Mouse (Mus musculus) left cerebral cortex, adult 11 months (tissue): ENCODE measurements around the gene Lmod1.
A peak's percentile ranks its signal among the peaks of the same experiment; 100 is the strongest.
"Not testable (repeated sequence)": the region's sequence is repeated elsewhere in the genome, so short reads cannot be mapped to it uniquely, and the experiment has no call there.

Source experiments
- DNase-seq: peaks from one replicate; pipeline ENCODE4 v3.0.0; 2022; ENCODE audit warnings: low spot score

The Lmod1 gene

GRCm38 (mm10) chr1:135362115-135362514 lies 37.5 kb downstream of the Lmod1 start:
- DNase-seq: no peak

- no peak for DNase-seq
These were observed 38.8 kb downstream of the Lmod1 start for GRCm38 (mm10) chr1:135363446-135363845.

- no peak for DNase-seq
These were observed 41.8 kb downstream of the Lmod1 start for GRCm38 (mm10) chr1:135366380-135366779.

DNA sequence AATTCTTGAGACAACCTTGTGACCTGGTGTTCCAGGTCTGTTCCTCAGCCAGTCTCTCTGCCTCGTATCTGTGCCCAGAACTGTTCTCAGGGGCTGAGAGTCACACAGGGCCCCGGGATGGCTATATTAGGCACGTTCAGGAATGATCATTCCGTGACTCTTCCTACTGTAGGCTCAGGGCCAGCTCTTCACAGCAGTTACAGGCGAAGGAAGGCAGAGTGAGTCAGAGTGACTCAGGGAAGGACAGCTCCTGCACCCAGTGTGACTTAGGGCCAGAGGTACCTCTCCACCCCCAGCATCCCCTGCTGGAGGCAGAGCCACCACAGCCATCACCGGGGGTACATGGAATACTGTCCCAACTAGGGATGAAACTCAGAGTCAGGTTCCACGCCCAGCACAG lies 42.4 kb downstream of the Lmod1 start:
- DNase-seq: no peak

DNA sequence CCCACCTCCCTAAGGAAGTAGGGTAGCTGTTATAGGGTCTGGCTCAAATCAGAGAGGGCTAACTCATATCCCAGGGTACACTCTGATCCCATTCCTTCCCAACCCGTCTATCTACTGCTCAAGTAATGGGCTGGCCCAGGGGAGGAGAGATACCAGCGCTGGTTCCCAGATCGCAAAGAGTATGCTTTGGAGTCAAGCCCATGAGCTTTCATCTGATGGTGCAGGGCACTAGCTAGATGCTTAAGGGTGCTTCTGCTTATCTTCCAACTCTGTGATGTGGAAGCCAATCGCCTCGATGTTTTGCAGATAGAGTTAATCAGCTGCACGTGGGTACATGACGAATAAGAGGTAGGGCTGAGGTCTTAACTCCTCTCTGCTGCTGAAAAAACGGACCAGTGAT lies 43.0 kb downstream of the Lmod1 start:
- DNase-seq: no peak

DNA sequence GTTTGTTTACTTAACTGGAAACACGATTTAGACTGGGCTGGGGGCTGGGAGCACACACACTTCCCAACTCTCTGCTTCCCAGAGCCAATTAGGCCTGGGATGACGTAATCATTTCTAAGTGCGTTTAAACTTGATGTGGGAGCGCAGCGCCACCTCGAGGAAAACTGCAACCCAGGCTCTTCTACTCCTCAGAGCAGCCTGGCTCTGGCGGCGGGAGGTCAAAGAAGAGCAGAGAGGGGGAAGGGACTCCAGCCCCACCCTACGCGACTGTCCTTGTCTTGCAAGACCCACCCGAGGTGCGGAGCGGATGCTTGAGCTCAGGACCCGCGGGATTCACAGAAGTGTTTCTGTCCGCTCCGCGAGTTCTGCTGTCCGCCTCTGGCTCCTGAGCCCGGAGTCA lies 43.6 kb downstream of the Lmod1 start:
- peak; percentile 86 for DNase-seq

GRCm38 (mm10) chr1:135368982-135369381 lies 44.4 kb downstream of the Lmod1 start:
- no peak for DNase-seq

- DNase-seq: no peak
These were observed 44.8 kb downstream of the Lmod1 start for GRCm38 (mm10) chr1:135369415-135369814.

GRCm38 (mm10) chr1:135373171-135373677 lies 48.6 kb downstream of the Lmod1 start:
- DNase-seq: no peak

- DNase-seq: no peak
These were observed 49.7 kb downstream of the Lmod1 start for GRCm38 (mm10) chr1:135374175-135374867.

DNA sequence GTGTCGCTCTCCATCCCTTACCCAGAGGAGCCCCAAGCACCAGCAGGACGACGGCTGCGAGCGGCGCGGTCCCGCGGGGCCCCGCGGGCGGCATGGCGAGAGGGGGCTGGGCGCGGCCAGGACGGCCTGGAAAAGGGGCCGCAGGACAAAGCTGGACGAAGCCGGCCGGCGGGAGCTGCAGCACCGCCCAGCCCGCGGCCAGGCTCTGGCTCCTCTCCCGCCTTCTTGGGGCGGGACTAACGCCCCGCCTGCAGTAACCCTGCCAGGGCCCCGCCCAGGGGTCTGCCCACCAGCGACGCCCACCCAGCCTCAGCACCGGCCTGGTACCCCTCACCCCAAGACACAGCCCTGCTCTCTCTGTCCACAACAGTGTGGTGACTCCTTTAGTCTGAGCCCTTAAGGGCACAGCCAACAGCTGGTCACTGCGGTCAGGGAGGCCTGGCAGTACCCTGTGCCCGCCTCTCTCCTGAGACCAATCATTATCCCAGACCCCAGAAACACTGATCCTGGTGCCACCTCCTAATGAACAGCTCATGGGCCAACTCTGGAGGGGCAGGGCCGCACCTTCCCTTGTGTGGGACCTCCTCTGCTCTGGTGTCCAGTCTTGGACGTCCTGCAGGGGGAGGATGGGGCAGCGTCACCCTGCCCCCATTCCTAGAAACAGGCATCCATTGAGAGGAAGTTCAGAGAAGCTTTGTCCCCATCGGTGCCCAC lies 50.4 kb downstream of the Lmod1 start, which contains the start of gene Shisa4:
Gene Shisa4, minus strand, starts transcription at position 370 of the 714 bp plus-strand sequence.
- DNase-seq: no peak

DNA sequence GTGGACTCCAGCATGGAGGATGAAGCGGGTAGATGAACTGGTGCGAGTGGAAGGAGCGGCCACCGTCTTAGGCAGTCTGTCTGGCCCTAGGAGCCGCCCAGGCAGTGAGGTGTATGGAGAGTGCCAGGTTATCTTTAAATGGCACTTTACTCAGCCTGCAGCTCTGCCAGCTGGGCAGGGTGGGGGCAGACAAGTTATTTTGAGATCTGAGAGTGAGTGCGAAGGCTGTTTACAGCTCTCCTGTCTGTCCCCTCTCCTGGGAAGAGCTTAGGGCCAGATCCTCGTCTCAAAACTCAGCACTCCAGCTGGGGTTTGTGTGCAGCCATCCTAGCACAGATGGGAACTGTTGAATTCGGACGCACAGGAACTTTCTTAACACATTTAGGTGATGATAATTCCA lies 54.0 kb downstream of the Lmod1 start:
- DNase-seq: no peak

DNA sequence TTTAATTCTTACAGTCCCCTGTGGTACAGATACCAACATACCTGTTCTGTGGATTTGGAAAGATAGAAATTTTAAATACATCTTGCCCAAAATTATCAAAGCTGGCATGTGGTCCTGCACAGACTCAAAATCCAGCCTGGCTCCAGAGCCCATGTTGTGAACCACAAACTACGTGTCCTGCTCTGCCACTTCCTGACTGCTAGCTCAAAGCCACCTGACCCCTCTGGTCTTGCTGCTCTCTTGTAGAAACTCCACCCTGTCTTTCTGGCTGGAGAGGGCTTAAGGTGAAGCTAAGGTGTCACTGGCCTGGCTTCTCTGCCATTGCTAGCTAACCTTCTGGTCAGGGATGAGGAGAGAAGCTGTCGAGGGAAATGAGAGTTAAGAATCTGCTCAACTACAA lies 54.4 kb downstream of the Lmod1 start:
- DNase-seq: no peak

- no peak for DNase-seq
These were observed 55.7 kb downstream of the Lmod1 start for GRCm38 (mm10) chr1:135380071-135380991.

DNA sequence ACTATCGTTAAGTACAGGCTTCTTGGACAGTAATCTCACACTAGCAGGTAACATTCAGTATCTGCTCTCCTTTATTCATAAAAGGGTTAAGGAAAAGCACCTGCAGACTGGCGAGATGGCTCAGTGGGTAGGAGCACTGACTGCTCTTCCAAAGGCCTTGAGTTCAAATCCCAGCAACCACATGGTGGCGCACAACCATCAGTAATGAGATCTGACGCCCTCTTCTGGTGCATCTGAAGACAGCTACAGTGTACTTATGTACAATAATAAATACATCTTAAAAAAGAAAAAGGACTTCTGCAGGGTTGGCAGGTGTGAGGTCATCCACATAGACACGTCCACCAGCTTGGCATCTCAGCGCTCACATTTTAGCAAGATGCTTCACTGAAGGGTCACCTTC lies 57.0 kb downstream of the Lmod1 start:
- not testable (repeated sequence) for DNase-seq

- DNase-seq: no peak
These were observed 59.6 kb downstream of the Lmod1 start for GRCm38 (mm10) chr1:135384171-135384570.

GRCm38 (mm10) chr1:135385161-135385560 lies 60.6 kb downstream of the Lmod1 start:
- no peak for DNase-seq

- DNase-seq: no peak
These were observed 74.9 kb downstream of the Lmod1 start for GRCm38 (mm10) chr1:135399466-135399865.

- no peak for DNase-seq
These were observed 77.0 kb downstream of the Lmod1 start for GRCm38 (mm10) chr1:135401452-135402110.

GRCm38 (mm10) chr1:135405356-135405755 lies 80.7 kb downstream of the Lmod1 start:
- no peak for DNase-seq

- no peak for DNase-seq
These were observed 84.4 kb downstream of the Lmod1 start for GRCm38 (mm10) chr1:135408973-135409372.

DNA sequence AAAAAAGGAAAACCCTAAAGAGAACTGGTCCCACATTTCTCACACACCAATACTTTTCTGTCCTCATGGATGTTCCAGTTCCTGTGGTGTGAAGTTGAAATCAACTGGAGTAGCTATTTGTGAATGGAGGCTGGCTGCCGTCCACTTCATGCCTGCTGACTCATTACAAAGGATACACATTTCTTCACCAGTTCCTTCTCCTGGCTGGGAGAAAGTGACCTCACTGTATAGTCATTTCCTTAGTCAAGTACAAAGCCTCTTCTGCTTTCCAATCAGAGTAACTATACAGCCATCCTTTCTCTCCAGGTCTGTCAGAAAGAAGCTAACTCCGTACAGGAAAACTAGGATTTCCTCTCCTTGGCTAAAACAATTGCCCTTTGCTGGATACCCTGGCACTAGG lies 86.4 kb downstream of the Lmod1 start:
- peak; percentile 17 for DNase-seq
